Mouse (Mus musculus) Patski (cell line): ENCODE results near the gene Stxbp2. TPM values are rescaled to one million over a fixed set of nuclear protein-coding genes. Genes with fewer than 3 reads are reported as not detected.
A peak's percentile ranks its signal among the peaks of the same experiment; 100 is the strongest.

ENCODE experiments used
- ATAC-seq: fragments of 100-300 bp; one replicate; pipeline ENCODE4 v1.8.0; 2021
- CTCF ChIA-PET: fragments of 350-600 bp; sonication (Branson Sonifier 250); formaldehyde crosslinking; loops from one replicate; lab custom pipeline; 2022; ENCODE audit warnings: inconsistent platforms; lab: Charles Lee
- POLR2A ChIA-PET: fragments of 350-600 bp; sonication (Branson Sonifier 250); formaldehyde crosslinking; loops from one replicate; lab custom pipeline; 2022; ENCODE audit warnings: antibody characterized with exemption, inconsistent platforms; lab: Charles Lee
- DNase-seq: peaks from one replicate; pipeline ENCODE4 v3.0.0-alpha.2; 2011; ENCODE audit warnings: low read depth, low spot score
- H3K27me3 ChIP-seq: fragments of 371-371 bp; one replicate; pipeline ENCODE4 v1.5.1; 2021
- CTCF ChIP-seq: fragments of 100-300 bp; IDR thresholded peaks from one replicate; pipeline ENCODE4 v1.5.1; 2021
- in situ Hi-C: fragments of 300-500 bp; cut with MboI; formaldehyde crosslinking; loops from 3 replicates; pipeline ENCODE4 v1.11.1; 2018; ENCODE audit warnings: low pct_unique_long_range_greater_than_20kb, mixed read lengths
- polyA plus RNA-seq: library from polyadenylated mRNA; unstranded; gene quantifications from one replicate; pipeline ENCODE4 v1.2.3, GENCODE M21; 2021

The Stxbp2 gene
- polyA plus RNA-seq, 1 experiment from 2014 or later = 156 TPM

DNA sequence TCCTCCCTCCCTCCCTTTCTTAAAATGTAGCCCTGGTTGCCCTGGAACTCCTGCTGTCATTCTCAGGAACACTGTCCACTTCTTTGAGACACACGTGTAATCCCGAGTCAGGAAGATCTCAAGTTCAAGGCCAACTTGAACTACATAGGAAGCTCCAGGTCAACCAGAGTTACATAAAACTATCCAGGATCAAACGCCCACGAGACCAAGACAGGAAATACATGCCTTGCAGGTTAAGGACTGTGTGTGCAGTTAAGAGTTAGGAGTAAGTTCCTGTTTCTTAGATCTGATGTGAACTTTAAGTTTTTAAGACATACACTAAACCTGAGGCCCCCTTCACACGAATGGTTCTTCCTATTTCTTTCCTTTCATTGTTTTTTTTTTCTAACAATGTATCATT is 3.8 kb upstream of the Stxbp2 start:
- H3K27me3 ChIP-seq = no peaks in the 10 kb centered on the region
- CTCF ChIA-PET = interaction anchor here (1.9 to 6.4 kb wide), 3 partner anchors 30 to 49 kb away, joined by 5 to 41 read pairs (median 20); partner anchors contain the start of genes Fcor and Trappc5
- in situ Hi-C loops = loop anchor here (5.0 kb wide), 2 partner anchors 45 to 70 kb away; partner anchors contain the start of gene Fcor
- POLR2A ChIA-PET = no interaction called here
- TF ChIP-seq CTCF = no peak
- ATAC-seq = no peak
- DNase-seq = no peak

GRCm38 (mm10) chr8:3628014-3628413 is 2.7 kb upstream of the Stxbp2 start:
- H3K27me3 ChIP-seq = no peaks in the 10 kb centered on the region
- ChIA-PET CTCF (interaction anchor here (0.7 to 6.4 kb wide), 9 partner anchors 10 to 161 kb away, joined by 3 to 41 read pairs (median 4); partner anchors contain the start of genes Fcor and Trappc5), POLR2A (no interaction called here)
- no peak for ATAC-seq
- no peak for DNase-seq
- in situ Hi-C loops = loop anchor here (5.0 kb wide), 2 partner anchors 44 to 71 kb away; partner anchors contain the start of gene Fcor
- TF ChIP-seq CTCF = no peak

GRCm38 (mm10) chr8:3631478-3631875 is 722 bp downstream of the Stxbp2 start:
- in situ Hi-C loops = no loop called here
- TF ChIP-seq CTCF = no peak
- ChIA-PET POLR2A (interaction anchor here (0.9 to 1.6 kb wide), 4 partner anchors 8 to 34 kb away, joined by 3 read pairs; partner anchors contain the start of gene Mcemp1), CTCF (interaction anchor here (1.1 to 6.4 kb wide), 4 partner anchors 9 to 44 kb away, joined by 4 to 41 read pairs (median 4); partner anchors contain the start of genes Fcor and Trappc5)
- DNase-seq (no peak), ATAC-seq (peak; percentile 22)
- no peaks in the 10 kb centered on the region for H3K27me3 ChIP-seq

DNA sequence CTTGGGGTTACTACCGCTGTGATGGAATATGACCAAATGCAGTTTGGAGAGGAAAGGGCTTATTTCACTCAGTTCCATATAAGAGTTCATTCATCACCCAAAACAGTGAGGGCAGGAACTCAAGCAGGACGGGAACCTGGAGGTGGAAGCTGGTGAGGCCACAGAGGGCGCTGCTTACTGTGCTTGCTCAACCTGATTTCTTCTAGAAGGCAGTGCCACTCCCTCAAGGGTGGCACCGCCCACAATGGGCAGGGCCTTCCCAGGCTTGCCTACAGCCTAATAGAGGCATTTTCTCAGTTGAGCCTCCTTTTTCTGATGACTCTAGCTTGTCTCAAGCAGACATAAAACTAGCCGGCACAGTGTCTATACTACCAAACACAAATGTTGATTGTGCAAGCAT is 15.0 kb downstream of the Stxbp2 start:
- in situ Hi-C loops = no loop called here
- ChIA-PET POLR2A (interaction anchor here (0.9 kb wide), 1 partner anchor 15 kb away, joined by 3 read pairs; the partner anchor contains the start of gene Stxbp2), CTCF (interaction anchor here (0.7 to 1.0 kb wide), 3 partner anchors 10 to 26 kb away, joined by 3 to 4 read pairs (median 3); partner anchors contain the start of genes Fcor and Retn)
- ATAC-seq (no peak), DNase-seq (no peak)
- TF ChIP-seq CTCF = no peak
- H3K27me3 ChIP-seq = no peaks in the 10 kb centered on the region

DNA sequence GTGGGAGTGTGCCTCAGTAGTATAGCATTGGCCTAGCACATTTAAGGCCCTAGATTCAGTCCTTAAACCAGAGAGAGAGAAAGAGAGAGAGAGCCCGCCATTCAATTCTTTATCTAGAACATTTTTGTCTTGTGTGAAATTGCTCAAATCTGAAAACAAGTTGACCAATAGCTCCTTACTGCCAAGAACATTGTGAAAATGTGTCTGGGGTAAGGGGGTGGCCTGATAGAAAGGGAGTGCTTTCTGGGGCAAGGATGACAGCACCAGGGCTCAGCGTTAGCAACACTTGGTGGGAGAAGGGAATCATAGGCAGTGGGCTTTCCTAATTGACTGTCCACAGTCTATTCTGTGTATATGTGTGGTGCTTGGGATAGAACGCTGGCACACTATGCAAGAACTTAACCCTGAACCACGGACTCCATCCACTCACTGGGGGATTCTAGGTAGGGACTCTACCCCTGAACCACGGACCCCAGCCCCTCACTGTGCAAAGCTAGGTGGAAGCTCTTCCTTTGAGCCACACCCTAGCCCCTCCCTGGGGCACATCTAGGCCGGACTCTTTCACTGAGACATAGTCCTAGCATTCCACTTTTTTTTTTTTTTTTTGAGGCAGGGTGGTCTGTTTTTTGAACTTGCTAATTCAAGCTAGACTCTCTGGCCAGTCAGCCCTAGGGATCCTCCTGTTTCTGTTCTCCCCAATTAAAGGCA is 16.2 kb downstream of the Stxbp2 start:
- in situ Hi-C loops = no loop called here
- no peak for TF ChIP-seq CTCF
- ATAC-seq (peak; percentile 15), DNase-seq (no peak)
- no peaks in the 10 kb centered on the region for H3K27me3 ChIP-seq
- ChIA-PET CTCF (interaction anchor here (1.1 to 2.9 kb wide), 4 partner anchors 10 to 25 kb away, joined by 3 to 10 read pairs (median 8); partner anchors contain the start of gene Fcor), POLR2A (no interaction called here)

GRCm38 (mm10) chr8:3647561-3647960 is 16.8 kb downstream of the Stxbp2 start:
- no peaks in the 10 kb centered on the region for H3K27me3 ChIP-seq
- DNase-seq = no peak
- TF ChIP-seq CTCF = no peak
- peak; percentile 50 for ATAC-seq
- POLR2A ChIA-PET = no interaction called here
- in situ Hi-C loops = no loop called here
- CTCF ChIA-PET = interaction anchor here (1.1 to 2.9 kb wide), 5 partner anchors 9 to 24 kb away, joined by 3 to 10 read pairs (median 6); partner anchors contain the start of gene Fcor

- POLR2A ChIA-PET = interaction anchor here (0.7 kb wide), 1 partner anchor 8 kb away, joined by 7 read pairs; no protein-coding TSS in a partner anchor
- DNase-seq = no peak
- no peak for TF ChIP-seq CTCF
- no peak for ATAC-seq
- in situ Hi-C loops = no loop called here
- CTCF ChIA-PET = interaction anchor here (1.6 to 2.9 kb wide), 4 partner anchors 9 to 24 kb away, joined by 4 to 10 read pairs (median 8); partner anchors contain the start of gene Fcor
- H3K27me3 ChIP-seq = no peaks in the 10 kb centered on the region
Measured at GRCm38 (mm10) chr8:3648268-3648667, 17.5 kb downstream of the Stxbp2 start.

DNA sequence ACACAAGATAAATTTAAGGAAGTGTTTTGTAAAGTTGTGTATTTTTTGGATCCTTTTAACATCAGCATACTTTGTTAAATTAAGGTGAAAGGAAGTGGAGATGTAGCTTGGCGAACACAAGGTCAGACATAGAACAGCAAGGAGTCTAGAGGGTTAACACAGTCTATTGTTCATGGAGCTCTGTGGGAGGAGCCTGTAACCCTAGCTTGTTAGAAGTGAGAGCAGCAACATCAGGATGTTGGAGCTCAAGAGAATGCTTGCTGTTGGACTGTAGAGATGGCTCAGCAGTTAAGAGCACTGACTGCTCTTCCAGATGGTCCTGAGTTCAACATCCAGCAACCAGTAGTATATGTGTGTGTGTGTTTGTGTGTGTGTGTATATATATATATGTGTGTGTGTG is 18.2 kb downstream of the Stxbp2 start:
- DNase-seq = no peak
- in situ Hi-C loops = no loop called here
- CTCF ChIA-PET = interaction anchor here (1.6 to 2.9 kb wide), 3 partner anchors 8 to 23 kb away, joined by 4 to 10 read pairs (median 10); partner anchors contain the start of gene Fcor
- POLR2A ChIA-PET = interaction anchor here (0.7 kb wide), 1 partner anchor 8 kb away, joined by 7 read pairs; no protein-coding TSS in a partner anchor
- H3K27me3 ChIP-seq = no peaks in the 10 kb centered on the region
- TF ChIP-seq CTCF = no peak
- no peak for ATAC-seq

- in situ Hi-C loops = no loop called here
- no peak for TF ChIP-seq CTCF
Measured at GRCm38 (mm10) chr8:3652845-3653244, 22.1 kb downstream of the Stxbp2 start.

More at GRCm38 (mm10) chr8:3652845-3653244, 22.1 kb downstream of the Stxbp2 start:
- ChIA-PET POLR2A (no interaction called here), CTCF (interaction anchor here (1.5 kb wide), 1 partner anchor 22 kb away, joined by 3 read pairs; no protein-coding TSS in a partner anchor)
- no peaks in the 10 kb centered on the region for H3K27me3 ChIP-seq
- DNase-seq = no peak
- no peak for ATAC-seq
